23 mouse cellular contexts compared by ENCODE assay signal in the genomic region with DNA sequence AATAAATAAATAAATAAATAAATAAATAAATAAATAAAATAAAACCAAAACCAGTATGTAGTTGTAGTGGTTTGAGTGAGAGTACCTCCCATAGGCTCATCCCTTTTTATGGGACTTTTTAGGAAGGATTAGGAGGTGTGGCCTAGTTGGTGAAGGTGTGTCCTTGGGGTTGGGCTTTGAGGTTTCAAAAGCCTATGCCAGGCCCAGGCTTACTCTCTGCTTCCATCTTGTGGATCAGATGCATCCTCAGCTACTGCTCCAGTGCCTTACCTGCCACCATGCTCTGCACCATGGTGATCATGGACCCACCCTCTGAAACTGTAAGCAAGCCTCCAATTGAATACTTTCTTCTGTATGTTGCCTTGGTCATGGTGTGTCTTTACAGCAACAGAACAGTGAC.
"Had no signal": no experiment of that assay in that cellular context is flagged by ENCODE, and none has a peak within 500 bp of the region (broad histone marks: within the 10 kb centered on the region; RNA-seq: fewer than 3 reads in every experiment).

No protein-coding gene starts in this region.

- H3K4me3 ChIP-seq: heart, embryonic 10.5 days; heart, embryonic 12.5 days; hindbrain, embryonic 10.5 days; hindbrain, embryonic 12.5 days; hindbrain, embryonic 15.5 days; kidney, embryonic 15.5 days; limb, embryonic 13.5 days; limb, embryonic 15.5 days; liver, embryonic 12.5 days had no signal

- H3K27ac ChIP-seq: heart, embryonic 10.5 days; hindbrain, embryonic 10.5 days; hindbrain, embryonic 12.5 days; hindbrain, embryonic 15.5 days; kidney, embryonic 15.5 days; kidney, postnatal 0 days; limb, embryonic 13.5 days; limb, embryonic 15.5 days; liver, embryonic 12.5 days had no signal

- DNase-seq: gastrocnemius, postnatal 25 days; heart, adult 18-20 months; heart, postnatal 10 days; heart, postnatal 4 days; kidney, adult 11 months; kidney, adult 2 months; kidney, adult 9 months; kidney, postnatal 14 days; kidney, postnatal 36 days; layer of hippocampus, adult 9-11 months; layer of hippocampus, postnatal 36 days; left cerebral cortex, postnatal 4 days had no signal

- H3K4me1 ChIP-seq: heart, embryonic 12.5 days; hindbrain, embryonic 10.5 days; hindbrain, embryonic 12.5 days; hindbrain, embryonic 15.5 days; liver, embryonic 12.5 days had no signal

- H3K9me3 ChIP-seq: heart, embryonic 10.5 days; hindbrain, embryonic 10.5 days; hindbrain, embryonic 12.5 days; hindbrain, embryonic 15.5 days; kidney, embryonic 15.5 days; limb, embryonic 13.5 days; limb, embryonic 15.5 days; liver, embryonic 12.5 days had no signal

- H3K9ac ChIP-seq: heart, embryonic 12.5 days; hindbrain, embryonic 12.5 days; hindbrain, embryonic 15.5 days; kidney, embryonic 15.5 days; limb, embryonic 13.5 days; limb, embryonic 15.5 days; liver, embryonic 12.5 days had no signal

- H3K4me2 ChIP-seq: heart, embryonic 12.5 days; hindbrain, embryonic 12.5 days; hindbrain, embryonic 15.5 days; kidney, embryonic 15.5 days; limb, embryonic 13.5 days; limb, embryonic 15.5 days; liver, embryonic 12.5 days had no signal

- H3K27me3 ChIP-seq: heart, embryonic 12.5 days; hindbrain, embryonic 12.5 days; hindbrain, embryonic 15.5 days; kidney, embryonic 15.5 days; limb, embryonic 13.5 days; limb, embryonic 15.5 days; liver, embryonic 12.5 days had no signal

- ATAC-seq: intestine, embryonic 16.5 days; liver, embryonic 12.5 days had no signal

- H3K36me3 ChIP-seq: heart, embryonic 10.5 days; heart, embryonic 12.5 days; hindbrain, embryonic 10.5 days; hindbrain, embryonic 12.5 days; hindbrain, embryonic 15.5 days; kidney, embryonic 15.5 days; limb, embryonic 13.5 days; limb, embryonic 15.5 days; liver, embryonic 12.5 days had no signal
